In the genomic region with DNA sequence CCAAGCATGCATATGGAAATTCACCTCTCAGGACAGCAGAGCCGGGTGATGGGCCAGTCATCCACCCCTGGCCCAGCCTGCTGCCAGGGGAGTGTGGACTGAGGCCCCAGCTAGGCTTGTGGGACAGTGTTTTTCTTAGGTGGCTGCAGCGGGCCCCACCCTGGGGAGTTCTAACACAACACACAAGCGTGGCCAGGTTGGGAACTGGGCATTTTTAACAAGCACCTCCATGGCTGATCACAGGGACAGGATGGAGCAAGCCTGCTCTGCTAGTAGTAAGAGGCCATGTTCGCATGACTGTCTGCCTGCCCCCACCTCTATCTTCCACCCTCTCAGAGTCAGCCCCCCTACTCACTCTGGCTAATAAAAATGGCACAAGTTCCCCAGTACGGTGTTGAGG, we compare ENCODE assay signal across 10 mouse cellular contexts. TPM values are rescaled to one million over a fixed set of nuclear protein-coding genes. Genes with fewer than 3 reads are reported as not detected.
DNase-seq lines count a peak whose midpoint lies in the region; ATAC-seq and TF ChIP-seq lines count a peak whose summit lies in the region.
"Had no signal": no experiment of that assay in that cellular context is flagged by ENCODE, and none has a peak within 500 bp of the region (broad histone marks: within the 10 kb centered on the region; RNA-seq: fewer than 3 reads in every experiment).

No protein-coding gene starts in this region.

- 0 out of 2 replicates have a peak overlapping the region, but pooled peaks have one; percentile 16 for H3K27ac ChIP-seq in intestine, embryonic 14.5 days (ENCODE audit: low read depth)
- H3K27ac ChIP-seq in intestine, postnatal 0 days (ENCODE audit: low read depth, low read length), result no peak overlapping the region
- H3K27ac ChIP-seq in embryonic facial prominence, embryonic 12.5 days, result peak overlapping the region; percentile 97; the same call in 1 of the 2 replicates
- peak overlapping the region; percentile 62 for H3K27ac ChIP-seq in hindbrain, embryonic 12.5 days

- H3K79me2 ChIP-seq in myocyte (ENCODE audit: control insufficient read depth, insufficient read depth), result peaks cover 81% of the 10 kb centered on the region

- no peaks in the 10 kb centered on the region for H3K27me3 ChIP-seq in intestine, embryonic 14.5 days (replicated peaks; ENCODE audit: control insufficient read depth, insufficient read depth, low read length)
- H3K27me3 ChIP-seq in intestine, postnatal 0 days (replicated peaks; ENCODE audit: control insufficient read depth, insufficient read depth, low read length), result no peaks in the 10 kb centered on the region
- no peaks in the 10 kb centered on the region for H3K27me3 ChIP-seq in embryonic facial prominence, embryonic 12.5 days
- no peaks in the 10 kb centered on the region for H3K27me3 ChIP-seq in hindbrain, embryonic 12.5 days
- no peaks in the 10 kb centered on the region for H3K27me3 ChIP-seq in myocyte (ENCODE audit: control insufficient read depth, insufficient read depth, insufficient read length)

- H3K9ac ChIP-seq in intestine, embryonic 14.5 days (ENCODE audit: low read length), result 0 out of 2 replicates have a peak overlapping the region, but pooled peaks have one; percentile 10
- no peak overlapping the region for H3K9ac ChIP-seq in intestine, postnatal 0 days (ENCODE audit: low read depth, low read length)
- H3K9ac ChIP-seq in embryonic facial prominence, embryonic 12.5 days, result 0 out of 2 replicates have a peak overlapping the region, but pooled peaks have one; percentile 1
- H3K9ac ChIP-seq in hindbrain, embryonic 12.5 days, result 0 out of 2 replicates have a peak overlapping the region, but pooled peaks have one; percentile 23

- no peak for TF ChIP-seq CTCF in intestine, postnatal 0 days (IDR thresholded peaks at IDR 0.05; ENCODE audit: low read depth)

- no peak overlapping the region for H3K4me3 ChIP-seq in intestine, embryonic 14.5 days (ENCODE audit: low read depth, low read length)
- H3K4me3 ChIP-seq in intestine, postnatal 0 days (ENCODE audit: low read depth, low read length), result no peak overlapping the region
- peak overlapping the region; percentile 1; the same call in 1 of the 2 replicates for H3K4me3 ChIP-seq in embryonic facial prominence, embryonic 12.5 days
- H3K4me3 ChIP-seq in hindbrain, embryonic 12.5 days, result no peak overlapping the region; the same call in 1 of the 2 replicates
- peak overlapping the region; percentile 87 for H3K4me3 ChIP-seq in myocyte

- H3K9me3 ChIP-seq in intestine, embryonic 14.5 days (ENCODE audit: control insufficient read depth, low read length), result no peaks in the 10 kb centered on the region
- no peaks in the 10 kb centered on the region for H3K9me3 ChIP-seq in intestine, postnatal 0 days (ENCODE audit: control insufficient read depth)
- no peaks in the 10 kb centered on the region for H3K9me3 ChIP-seq in embryonic facial prominence, embryonic 12.5 days
- no peaks in the 10 kb centered on the region for H3K9me3 ChIP-seq in hindbrain, embryonic 12.5 days (replicated peaks)
- H3K9me3 ChIP-seq: G1E had no signal

- no peaks in the 10 kb centered on the region for H3K36me3 ChIP-seq in intestine, embryonic 14.5 days (ENCODE audit: control insufficient read depth, insufficient read depth, low read length)
- H3K36me3 ChIP-seq in intestine, postnatal 0 days (ENCODE audit: control insufficient read depth, insufficient read depth), result no peaks in the 10 kb centered on the region
- H3K36me3 ChIP-seq in embryonic facial prominence, embryonic 12.5 days, result no peaks in the 10 kb centered on the region
- no peaks in the 10 kb centered on the region for H3K36me3 ChIP-seq in hindbrain, embryonic 12.5 days
- H3K36me3 ChIP-seq in myocyte (ENCODE audit: control insufficient read depth, insufficient read depth), result no peaks in the 10 kb centered on the region
- H3K36me3 ChIP-seq: G1E had no signal

- no peak for TF ChIP-seq POLR2A in myocyte (IDR thresholded peaks at IDR 0.05; ENCODE audit: insufficient read length, low read depth)

- ATAC-seq in intestine, embryonic 14.5 days (replicated peaks; ENCODE audit: low FRiP score, low TSS enrichment, low read depth), result no peak
- ATAC-seq in intestine, postnatal 0 days, result no peak
- ATAC-seq in embryonic facial prominence, embryonic 12.5 days (ENCODE audit: insufficient number of reproducible peaks, insufficient read depth, low FRiP score, low TSS enrichment), result no peak
- no peak for ATAC-seq in hindbrain, embryonic 12.5 days (ENCODE audit: low FRiP score)

- H3ac ChIP-seq in myocyte (ENCODE audit: control insufficient read depth, insufficient read length), result no peak overlapping the region

- DNase-seq in intestine, embryonic 14.5 days (ENCODE audit: low spot score), result no peak
- DNase-seq in cerebellum, postnatal 25 days, result no peak
- DNase-seq in left cerebral cortex, postnatal 36 days (ENCODE audit: low spot score in 2 of 2), result no peak
- DNase-seq: cerebellum, adult 11-12 months; right cerebral cortex, postnatal 25 days had no signal

- H3K4me1 ChIP-seq in intestine, embryonic 14.5 days (replicated peaks; ENCODE audit: control insufficient read depth, insufficient read depth, low read length), result peaks cover 73% of the 10 kb centered on the region
- peaks cover 14% of the 10 kb centered on the region for H3K4me1 ChIP-seq in intestine, postnatal 0 days (replicated peaks; ENCODE audit: control insufficient read depth, insufficient read depth, low read length)
- H3K4me1 ChIP-seq in embryonic facial prominence, embryonic 12.5 days, result peaks cover 84% of the 10 kb centered on the region
- H3K4me1 ChIP-seq in hindbrain, embryonic 12.5 days, result peaks cover 87% of the 10 kb centered on the region

- intact Hi-C loops in left cerebral cortex, postnatal 36 days (cut with DNase I), result no loop called here

- peak overlapping the region; percentile 100; the same call in 1 of the 2 replicates for H3K4me2 ChIP-seq in intestine, embryonic 14.5 days (ENCODE audit: low read length)
- H3K4me2 ChIP-seq in intestine, postnatal 0 days (replicated peaks; ENCODE audit: low read depth), result no peak overlapping the region
- H3K4me2 ChIP-seq in embryonic facial prominence, embryonic 12.5 days (replicated peaks), result peak overlapping the region; percentile 93; the same call in 1 of the 2 replicates
- H3K4me2 ChIP-seq in hindbrain, embryonic 12.5 days (replicated peaks), result peak overlapping the region; percentile 23
- peak overlapping the region; percentile 99 for H3K4me2 ChIP-seq in myocyte (ENCODE audit: low read depth)

- WGBS in intestine, embryonic 14.5 days, result 58% methylated on average over 5 of the region's 5 CpGs
- 75% methylated on average over 5 of the region's 5 CpGs for WGBS in intestine, postnatal 0 days
- 59% methylated on average over 5 of the region's 5 CpGs for WGBS in embryonic facial prominence, embryonic 12.5 days
- 53% methylated on average over 5 of the region's 5 CpGs for WGBS in hindbrain, embryonic 12.5 days

TF ChIP-seq in myocyte, 11 proteins besides CTCF, POLR2A, EP300 and RAD21:
- TF ChIP-seq TCF3 (IDR thresholded peaks at IDR 0.05; ENCODE audit: insufficient read length, low read depth) (no peak), MAX (IDR thresholded peaks at IDR 0.05; ENCODE audit: low read depth) (no peak), POLR2AphosphoS2 (IDR thresholded peaks at IDR 0.05; ENCODE audit: insufficient read length, low read depth) (no peak)

RNA-seq across cellular contexts. Expression of a gene that starts 3.5 kb away (rescaled TPM):
- 29.0 and 31.0 TPM in 2 replicates for polyA plus RNA-seq in intestine, embryonic 14.5 days (2014; fragmentation: Nextera tagmentation; extraction: Ambion mirVana)
- polyA plus RNA-seq in intestine, postnatal 0 days (2015; fragmentation: Nextera tagmentation; extraction: Ambion mirVana), result 9.2 and 10.5 TPM in 2 replicates
- polyA plus RNA-seq in embryonic facial prominence, embryonic 12.5 days (2016; fragmentation: Nextera tagmentation; extraction: Ambion mirVana), result 33.0 and 33.4 TPM in 2 replicates
- 34.0 and 34.3 TPM in 2 replicates for polyA plus RNA-seq in hindbrain, embryonic 12.5 days (2016; fragmentation: Nextera tagmentation; extraction: Ambion mirVana)
- polyA plus RNA-seq in myocyte (2012; fragmentation: generic; extraction: Trizol), result 29.6 TPM
- 10 to 100 TPM; 12.0 to 13.2 TPM for total RNA-seq in left cerebral cortex, postnatal 36 days (2021)

RNA-seq across cellular contexts. Expression of a gene that starts 26.7 kb away (rescaled TPM):
- polyA plus RNA-seq in intestine, embryonic 14.5 days (2014; fragmentation: Nextera tagmentation; extraction: Ambion mirVana), result 80.5 and 85.9 TPM in 2 replicates
- polyA plus RNA-seq in intestine, postnatal 0 days (2015; fragmentation: Nextera tagmentation; extraction: Ambion mirVana), result 63.3 and 72.1 TPM in 2 replicates
- 96.4 and 104 TPM in 2 replicates for polyA plus RNA-seq in embryonic facial prominence, embryonic 12.5 days (2016; fragmentation: Nextera tagmentation; extraction: Ambion mirVana)
- polyA plus RNA-seq in hindbrain, embryonic 12.5 days (2016; fragmentation: Nextera tagmentation; extraction: Ambion mirVana), result 112 and 119 TPM in 2 replicates
- 98.6 TPM for polyA plus RNA-seq in myocyte (2012; fragmentation: generic; extraction: Trizol)
- 10 to 100 TPM; 75.3 to 86.0 TPM for total RNA-seq in left cerebral cortex, postnatal 36 days (2021)

RNA-seq across cellular contexts. Expression of a gene that starts 38.4 kb away (rescaled TPM):
- polyA plus RNA-seq in intestine, embryonic 14.5 days (2014; fragmentation: Nextera tagmentation; extraction: Ambion mirVana), result 27.6 and 30.0 TPM in 2 replicates
- polyA plus RNA-seq in intestine, postnatal 0 days (2015; fragmentation: Nextera tagmentation; extraction: Ambion mirVana), result 9.3 and 10.8 TPM in 2 replicates
- polyA plus RNA-seq in embryonic facial prominence, embryonic 12.5 days (2016; fragmentation: Nextera tagmentation; extraction: Ambion mirVana), result 27.8 and 31.5 TPM in 2 replicates
- 13.1 and 13.8 TPM in 2 replicates for polyA plus RNA-seq in hindbrain, embryonic 12.5 days (2016; fragmentation: Nextera tagmentation; extraction: Ambion mirVana)
- 4.0 TPM for polyA plus RNA-seq in myocyte (2012; fragmentation: generic; extraction: Trizol)
- 1 to 10 TPM; 3.3 TPM for total RNA-seq in left cerebral cortex, postnatal 36 days (2021)

RNA-seq across cellular contexts. Expression of a gene that starts 41.7 kb away (rescaled TPM):
- polyA plus RNA-seq in intestine, embryonic 14.5 days (2014; fragmentation: Nextera tagmentation; extraction: Ambion mirVana), result 15.9 and 17.1 TPM in 2 replicates
- polyA plus RNA-seq in intestine, postnatal 0 days (2015; fragmentation: Nextera tagmentation; extraction: Ambion mirVana), result 5.0 and 5.3 TPM in 2 replicates
- polyA plus RNA-seq in embryonic facial prominence, embryonic 12.5 days (2016; fragmentation: Nextera tagmentation; extraction: Ambion mirVana), result 23.4 and 24.1 TPM in 2 replicates
- 16.3 and 18.0 TPM in 2 replicates for polyA plus RNA-seq in hindbrain, embryonic 12.5 days (2016; fragmentation: Nextera tagmentation; extraction: Ambion mirVana)
- polyA plus RNA-seq in myocyte (2012; fragmentation: generic; extraction: Trizol), result 34.7 TPM
- 10 to 100 TPM in 1 of 2 experiments, 1 to 10 TPM in 1; 9.8 to 11.2 TPM for total RNA-seq in left cerebral cortex, postnatal 36 days (2021)

RNA-seq across cellular contexts. Expression of a gene that starts 41.7 kb away (rescaled TPM):
- 71.6 and 75.3 TPM in 2 replicates for polyA plus RNA-seq in intestine, embryonic 14.5 days (2014; fragmentation: Nextera tagmentation; extraction: Ambion mirVana)
- polyA plus RNA-seq in intestine, postnatal 0 days (2015; fragmentation: Nextera tagmentation; extraction: Ambion mirVana), result 37.9 and 38.6 TPM in 2 replicates
- polyA plus RNA-seq in embryonic facial prominence, embryonic 12.5 days (2016; fragmentation: Nextera tagmentation; extraction: Ambion mirVana), result 57.1 and 59.8 TPM in 2 replicates
- 56.2 and 56.9 TPM in 2 replicates for polyA plus RNA-seq in hindbrain, embryonic 12.5 days (2016; fragmentation: Nextera tagmentation; extraction: Ambion mirVana)
- 69.5 TPM for polyA plus RNA-seq in myocyte (2012; fragmentation: generic; extraction: Trizol)
- total RNA-seq in left cerebral cortex, postnatal 36 days (2021), result 10 to 100 TPM; 59.4 to 66.5 TPM

Comparison
In these comparisons a context has a peak if more than half of its experiments do, and no peak if none do; other contexts are left out.
1. H3K4me3 ChIP-seq: peak in embryonic facial prominence, embryonic 12.5 days (single experiment) and myocyte (single experiment); none in intestine, embryonic 14.5 days (single experiment), intestine, postnatal 0 days (single experiment) and hindbrain, embryonic 12.5 days (single experiment).